Mouse (Mus musculus) ES-Bruce4 (cell line): ENCODE data around the gene Rara. TPM values are rescaled to one million over a fixed set of nuclear protein-coding genes. Genes with fewer than 3 reads are reported as not detected.

Experiments
- H3K27ac ChIP-seq: 2 replicates; pipeline ENCODE4 v1.5.1; 2012; ENCODE audit warnings: low read length, inconsistent platforms; ENCODE audit not compliant: insufficient read depth
- H3K27me3 ChIP-seq: 2 replicates; pipeline ENCODE4 v1.6.1; 2012; ENCODE audit warnings: mild to moderate bottlenecking, low read length, inconsistent platforms; ENCODE audit not compliant: control insufficient read depth, poor library complexity, insufficient read depth, severe bottlenecking
- H3K36me3 ChIP-seq: 2 replicates; pipeline ENCODE4 v1.6.1; 2012; ENCODE audit warnings: inconsistent platforms, mild to moderate bottlenecking, low read length, moderate library complexity; ENCODE audit not compliant: control insufficient read depth, poor library complexity, insufficient read depth, severe bottlenecking
- H3K4me1 ChIP-seq: one replicate; pipeline ENCODE4 v1.8.1; 2011; ENCODE audit warnings: low read length; ENCODE audit not compliant: control insufficient read depth, insufficient read depth
- H3K4me3 ChIP-seq: 2 replicates; pipeline ENCODE4 v1.5.1; 2011; ENCODE audit warnings: low read depth, mild to moderate bottlenecking, low read length
- H3K9ac ChIP-seq: 2 replicates; pipeline ENCODE4 v1.6.1; 2012; ENCODE audit warnings: low read depth, mild to moderate bottlenecking, inconsistent platforms; ENCODE audit not compliant: poor library complexity, severe bottlenecking
- H3K9me3 ChIP-seq: replicated peaks from 2 replicates; pipeline ENCODE4 v1.6.1; 2012; ENCODE audit warnings: mild to moderate bottlenecking, low read length, inconsistent platforms; ENCODE audit not compliant: control insufficient read depth, poor library complexity, insufficient read depth, severe bottlenecking
- CTCF ChIP-seq: IDR thresholded peaks from one replicate; pipeline ENCODE4 v1.8.1; 2011; ENCODE audit warnings: low read depth, low read length
- EP300 ChIP-seq: IDR thresholded peaks from 2 replicates; pipeline ENCODE4 v1.6.1; 2011; ENCODE audit warnings: low read depth, low read length; ENCODE audit not compliant: insufficient read depth
- POLR2A ChIP-seq: IDR thresholded peaks from one replicate; pipeline ENCODE4 v1.8.1; 2011; ENCODE audit warnings: low read length; ENCODE audit not compliant: insufficient read depth
- polyA plus RNA-seq: library from polyadenylated mRNA; stranded (reverse); fragments of >200 nt; gene quantifications from 2 replicates; pipeline ENCODE4 v1.2.4, GENCODE M21; 2011; ENCODE audit warnings: low read depth; ENCODE audit not compliant: missing spikeins, insufficient read depth, insufficient read length

Rara gene
- polyA plus RNA-seq, 1 experiment, result 23.7 TPM

DNA sequence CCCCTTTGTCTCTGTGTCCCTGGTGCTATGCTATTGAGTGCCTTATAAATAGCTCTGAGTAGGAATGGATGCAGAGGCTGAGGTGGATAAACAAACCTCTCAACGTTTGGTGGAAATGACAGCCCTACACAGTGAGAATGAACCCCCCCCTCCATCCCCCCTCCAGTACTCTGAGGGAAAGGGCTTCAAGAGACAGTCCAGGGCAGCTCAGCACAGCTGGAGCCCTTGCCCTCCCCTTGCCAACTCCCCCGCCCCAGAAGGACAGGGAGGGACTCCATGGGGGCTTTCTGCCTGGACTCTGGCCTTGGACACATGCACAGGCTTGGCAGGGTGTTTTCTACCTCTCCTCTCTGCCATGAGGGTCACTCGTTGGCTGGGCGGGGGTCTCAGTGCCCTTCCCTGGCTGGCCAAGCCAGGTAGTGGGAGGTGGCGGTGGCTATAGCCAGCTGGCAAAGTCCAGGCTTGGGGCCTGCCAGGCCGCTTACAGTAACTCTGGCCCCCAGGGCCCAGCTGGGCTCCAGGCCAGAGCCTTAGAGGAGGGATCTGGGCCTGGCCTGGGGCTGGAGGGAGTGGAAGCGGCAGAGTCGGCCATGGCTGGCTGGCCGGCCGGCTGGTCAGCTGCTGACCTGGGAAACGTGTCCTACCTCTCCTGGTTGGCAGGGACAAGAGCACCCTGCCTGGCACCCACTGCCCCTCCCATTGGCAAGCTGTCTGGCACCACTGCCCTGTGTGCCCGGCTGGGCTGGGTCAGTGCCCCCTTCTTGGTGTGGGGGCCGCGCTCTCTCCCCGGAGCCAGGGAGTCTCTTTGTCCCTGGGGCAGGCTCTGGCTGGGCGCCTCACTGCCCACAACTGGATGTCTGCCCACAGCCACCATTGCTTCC, 23.6 kb downstream of the Rara start:
- H3K4me1 ChIP-seq, result peaks cover under 1% of the 10 kb centered on the region
- H3K9ac ChIP-seq, result no peak overlapping the region
- H3K36me3 ChIP-seq, result 0 out of 2 replicates have a peak, but pooled peaks cover 3% of the 10 kb centered on the region

DNA sequence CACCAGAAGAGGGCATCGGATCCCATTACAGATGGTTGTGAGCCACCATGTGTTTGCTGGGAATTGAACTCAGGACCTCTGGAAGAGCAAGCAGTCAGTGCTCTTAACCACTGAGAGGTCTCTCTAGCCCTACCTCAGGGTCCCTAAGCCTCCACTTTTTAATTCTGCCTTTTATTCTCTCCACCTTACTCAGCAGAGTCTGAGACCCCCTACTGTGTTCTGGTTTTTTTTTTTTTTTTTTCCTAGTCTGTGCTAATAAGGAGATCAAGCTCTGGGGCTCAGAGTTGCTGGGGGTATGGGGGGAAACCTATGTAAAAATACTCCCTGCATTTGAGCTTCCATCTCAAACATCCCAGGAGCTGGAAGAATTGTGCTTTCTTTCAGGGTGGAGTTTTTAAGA, 24.5 kb downstream of the Rara start:
- TF ChIP-seq CTCF (no peak), POLR2A (no peak), EP300 (no peak)
- H3K36me3 ChIP-seq, result 0 out of 2 replicates have a peak, but pooled peaks cover 3% of the 10 kb centered on the region
- H3K27me3 ChIP-seq, result no peaks in the 10 kb centered on the region
- H3K4me3 ChIP-seq, result no peak overlapping the region
- H3K9me3 ChIP-seq, result no peaks in the 10 kb centered on the region
- peak overlapping the region; percentile 32; the same call in 1 of the 2 replicates for H3K27ac ChIP-seq
- H3K4me1 ChIP-seq, result peaks cover 4% of the 10 kb centered on the region
- H3K9ac ChIP-seq, result no peak overlapping the region

More for the DNA sequence above, 23.6 kb downstream of the Rara start:
- no peak overlapping the region for H3K27ac ChIP-seq
- no peaks in the 10 kb centered on the region for H3K9me3 ChIP-seq
- H3K27me3 ChIP-seq, result no peaks in the 10 kb centered on the region
- H3K4me3 ChIP-seq, result no peak overlapping the region
- TF ChIP-seq EP300 (no peak), POLR2A (no peak), CTCF (no peak)

DNA sequence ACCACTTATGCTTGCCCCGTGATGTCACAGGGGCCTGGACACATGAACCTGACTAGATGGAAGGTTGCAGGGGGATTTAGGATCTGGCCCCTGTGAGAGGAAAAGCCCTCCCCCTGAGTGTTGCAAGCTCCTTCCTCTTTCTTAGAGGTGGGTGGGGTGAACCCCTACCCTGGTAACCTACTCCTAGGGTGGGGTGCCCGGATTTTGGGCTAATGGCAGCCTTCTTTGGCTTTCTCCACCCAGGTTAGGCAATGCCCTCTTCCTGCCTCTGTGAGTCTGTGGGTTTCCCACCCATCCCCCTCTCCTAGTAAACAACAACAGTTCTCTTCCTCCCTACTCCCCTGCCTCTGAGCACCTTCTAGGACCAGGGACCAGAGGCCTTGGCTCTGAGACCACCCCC, 25.1 kb downstream of the Rara start:
- Histone ChIP-seq H3K9me3 (no peaks in the 10 kb centered on the region), H3K27me3 (no peaks in the 10 kb centered on the region), H3K4me1 (peaks cover 4% of the 10 kb centered on the region), H3K36me3 (0 out of 2 replicates have a peak, but pooled peaks cover 3% of the 10 kb centered on the region), H3K27ac (peak overlapping the region; percentile 32), H3K4me3 (no peak overlapping the region), H3K9ac (no peak overlapping the region)
- no peak for TF ChIP-seq CTCF
- TF ChIP-seq EP300, result no peak
- TF ChIP-seq POLR2A, result no peak

- TF ChIP-seq EP300 (no peak), POLR2A (no peak), CTCF (no peak)
- H3K9me3 ChIP-seq, result no peaks in the 10 kb centered on the region
- no peaks in the 10 kb centered on the region for H3K27me3 ChIP-seq
- H3K36me3 ChIP-seq, result 0 out of 2 replicates have a peak, but pooled peaks cover 3% of the 10 kb centered on the region
- peak overlapping the region; percentile 1; the same call in 1 of the 2 replicates for H3K27ac ChIP-seq
- H3K9ac ChIP-seq, result no peak overlapping the region
- no peak overlapping the region for H3K4me3 ChIP-seq
- H3K4me1 ChIP-seq, result peaks cover 4% of the 10 kb centered on the region
These were observed 25.7 kb downstream of the Rara start for GRCm38 (mm10) chr11:98953361-98953760.

DNA sequence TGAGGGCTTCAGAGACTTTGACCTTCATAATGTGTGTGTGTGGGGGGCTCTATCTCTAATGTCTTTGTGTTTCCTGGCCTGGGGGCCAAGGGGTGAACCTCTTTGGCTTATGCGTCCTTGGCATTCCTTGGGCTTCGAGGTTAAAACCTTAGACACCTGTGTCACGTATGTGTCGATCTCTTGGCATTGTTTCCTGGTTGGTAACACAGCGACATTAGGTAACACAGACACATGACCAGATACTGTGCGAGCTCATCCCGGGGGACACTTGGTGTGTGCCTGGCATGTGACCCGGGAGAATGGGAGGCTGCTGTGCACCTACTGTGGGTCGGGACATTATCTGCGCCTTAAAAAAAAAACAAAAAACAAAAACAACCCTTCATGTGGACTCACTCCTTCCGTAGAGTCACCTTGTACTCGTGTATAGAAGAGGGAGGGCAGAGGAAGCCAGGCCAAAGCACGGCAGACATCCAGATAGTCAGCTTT, 26.3 kb downstream of the Rara start:
- peaks cover 4% of the 10 kb centered on the region for H3K4me1 ChIP-seq
- H3K27ac ChIP-seq, result peak overlapping the region; percentile 44
- H3K9ac ChIP-seq, result peak overlapping the region; percentile 27
- H3K9me3 ChIP-seq, result no peaks in the 10 kb centered on the region
- H3K36me3 ChIP-seq, result 0 out of 2 replicates have a peak, but pooled peaks cover 3% of the 10 kb centered on the region
- H3K27me3 ChIP-seq, result no peaks in the 10 kb centered on the region
- no peak overlapping the region for H3K4me3 ChIP-seq
- TF ChIP-seq EP300 (no peak), CTCF (no peak), POLR2A (no peak)
